Mouse (Mus musculus) neural tube, embryonic 12.5 days (tissue): ENCODE measurements around the gene Tgfbrap1. TPM values are rescaled to one million over a fixed set of nuclear protein-coding genes. Genes with fewer than 3 reads are reported as not detected.
"Not testable (repeated sequence)": the region's sequence is repeated elsewhere in the genome, so short reads cannot be mapped to it uniquely, and the experiment has no call there.

Source experiments
- ATAC-seq: fragments of 200-750 bp; cut with Nextera tagmentation; 2 replicates; pipeline ENCODE4 v1.8.0; 2017; ENCODE audit warnings: low read depth, mild to moderate bottlenecking, moderate TSS enrichment, moderate library complexity; ENCODE audit not compliant: low FRiP score
- H3K27ac ChIP-seq: fragments of 300-500 bp; sonication (generic); 2 replicates; pipeline ENCODE4 v1.5.1; 2016
- H3K27me3 ChIP-seq: fragments of 300-500 bp; sonication (generic); replicated peaks from 2 replicates; pipeline ENCODE4 v1.6.1; 2016; ENCODE audit warnings: mild to moderate bottlenecking
- H3K36me3 ChIP-seq: fragments of 300-500 bp; sonication (generic); 2 replicates; pipeline ENCODE4 v1.6.1; 2016; ENCODE audit warnings: mild to moderate bottlenecking
- H3K4me1 ChIP-seq: fragments of 300-500 bp; sonication (generic); 2 replicates; pipeline ENCODE4 v1.6.1; 2016
- H3K4me2 ChIP-seq: fragments of 300-500 bp; sonication (generic); replicated peaks from 2 replicates; pipeline ENCODE4 v1.6.1; 2016; ENCODE audit warnings: mild to moderate bottlenecking
- H3K4me3 ChIP-seq: fragments of 300-500 bp; sonication (generic); 2 replicates; pipeline ENCODE4 v1.5.1; 2016
- H3K9ac ChIP-seq: fragments of 300-500 bp; sonication (generic); 2 replicates; pipeline ENCODE4 v1.6.1; 2016; ENCODE audit warnings: mild to moderate bottlenecking
- H3K9me3 ChIP-seq: fragments of 300-500 bp; sonication (generic); 2 replicates; pipeline ENCODE4 v1.6.1; 2016; ENCODE audit warnings: mild to moderate bottlenecking
- WGBS: fragments of 180-500 bp; shearing (Covaris S2); methylation state at CpG from one replicate; pipeline ENCODE4 v1.1.7; 2016; 5-methylcytosine and 5-hydroxymethylcytosine counted together
- polyA plus RNA-seq: library from polyadenylated mRNA; unstranded; fragments of >200 nt; fragmentation: Nextera tagmentation; extraction: Ambion mirVana; gene quantifications from 2 replicates; pipeline ENCODE4 v1.2.1, GENCODE M21; 2016

The Tgfbrap1 gene
- polyA plus RNA-seq, 1 experiment from 2014 or later: 15.0 TPM

GRCm38 (mm10) chr1:43136488-43137029, 38.1 kb upstream of the Tgfbrap1 start:
- not testable (repeated sequence) for H3K9me3 ChIP-seq
- 83% methylated on average over 2 of the region's 2 CpGs for WGBS

GRCm38 (mm10) chr1:43131591-43131990, 33.2 kb upstream of the Tgfbrap1 start:
- no peak overlapping the region for H3K27ac ChIP-seq
- no peaks in the 10 kb centered on the region for H3K27me3 ChIP-seq
- H3K4me1 ChIP-seq: no peaks in the 10 kb centered on the region
- no peak for ATAC-seq
- no peaks in the 10 kb centered on the region for H3K9me3 ChIP-seq
- WGBS: 95% methylated on average over 9 of the region's 9 CpGs
- H3K4me3 ChIP-seq: no peak overlapping the region
- no peak overlapping the region for H3K9ac ChIP-seq
- H3K36me3 ChIP-seq: 0 out of 2 replicates have a peak, but pooled peaks cover 3% of the 10 kb centered on the region
- no peak overlapping the region for H3K4me2 ChIP-seq

More at GRCm38 (mm10) chr1:43136488-43137029, 38.1 kb upstream of the Tgfbrap1 start:
- H3K27me3 ChIP-seq, H3K27ac ChIP-seq, H3K4me1 ChIP-seq, H3K9ac ChIP-seq, H3K4me3 ChIP-seq, ATAC-seq, H3K4me2 ChIP-seq, H3K36me3 ChIP-seq: not testable (repeated sequence)

GRCm38 (mm10) chr1:43130219-43130981, 32.0 kb upstream of the Tgfbrap1 start:
- Histone ChIP-seq H3K27me3 (no peaks in the 10 kb centered on the region), H3K36me3 (no peaks in the 10 kb centered on the region), H3K4me3 (no peak overlapping the region), H3K4me2 (no peak overlapping the region), H3K27ac (no peak overlapping the region), H3K9me3 (no peaks in the 10 kb centered on the region), H3K9ac (no peak overlapping the region), H3K4me1 (no peaks in the 10 kb centered on the region)
- ATAC-seq: no peak
- 77% methylated on average over 5 of the region's 5 CpGs for WGBS

DNA sequence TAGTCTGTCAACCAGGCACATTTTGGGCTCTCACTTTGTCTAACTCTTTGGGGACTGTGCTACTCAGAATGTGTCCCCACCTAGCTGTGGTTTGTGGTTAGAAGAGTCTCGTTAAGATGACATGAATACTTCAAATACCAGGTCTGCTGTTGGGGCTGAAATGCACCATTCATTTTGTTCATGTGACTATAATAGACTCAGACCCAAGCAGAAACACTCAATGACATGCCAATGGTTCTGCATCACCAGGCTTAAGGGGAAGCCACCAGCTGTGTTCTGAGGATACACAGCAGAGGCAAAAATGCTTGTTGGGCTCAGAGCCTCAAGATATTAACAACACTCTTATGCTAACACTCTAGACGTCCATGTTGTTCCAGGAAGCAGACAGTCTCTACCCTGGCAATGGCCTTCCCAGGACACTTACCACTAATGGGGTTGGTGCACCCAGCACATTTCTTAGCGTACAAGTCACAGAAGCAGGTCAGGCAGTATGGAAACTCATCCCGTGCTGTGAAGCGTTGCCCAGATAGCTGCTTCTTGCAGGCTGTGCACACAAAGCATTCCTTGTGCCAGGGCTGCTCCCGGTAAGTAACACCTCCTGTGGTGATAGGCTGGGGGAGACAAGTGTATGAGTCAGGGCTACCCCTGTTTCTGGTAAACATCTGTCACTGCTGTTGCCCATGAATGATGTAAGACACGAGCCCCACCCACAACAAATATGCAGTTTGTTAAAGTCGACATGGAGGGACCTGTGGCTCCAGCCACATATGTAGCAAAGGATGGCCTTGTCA, 29.6 kb upstream of the Tgfbrap1 start:
- H3K9me3 ChIP-seq: no peaks in the 10 kb centered on the region
- ATAC-seq: no peak
- H3K9ac ChIP-seq: no peak overlapping the region
- H3K27me3 ChIP-seq: no peaks in the 10 kb centered on the region
- no peaks in the 10 kb centered on the region; the same call in 1 of the 2 replicates for H3K36me3 ChIP-seq
- H3K4me3 ChIP-seq: no peak overlapping the region
- no peaks in the 10 kb centered on the region for H3K4me1 ChIP-seq
- H3K27ac ChIP-seq: no peak overlapping the region
- 81% methylated on average over 8 of the region's 8 CpGs for WGBS
- no peak overlapping the region for H3K4me2 ChIP-seq

- Histone ChIP-seq H3K27me3 (no peaks in the 10 kb centered on the region), H3K36me3 (no peaks in the 10 kb centered on the region; the same call in 1 of the 2 replicates), H3K4me1 (no peaks in the 10 kb centered on the region), H3K27ac (no peak overlapping the region), H3K4me3 (no peak overlapping the region), H3K4me2 (no peak overlapping the region), H3K9ac (no peak overlapping the region), H3K9me3 (no peaks in the 10 kb centered on the region)
- ATAC-seq: no peak
Observed at GRCm38 (mm10) chr1:43127196-43127595, 28.8 kb upstream of the Tgfbrap1 start.

DNA sequence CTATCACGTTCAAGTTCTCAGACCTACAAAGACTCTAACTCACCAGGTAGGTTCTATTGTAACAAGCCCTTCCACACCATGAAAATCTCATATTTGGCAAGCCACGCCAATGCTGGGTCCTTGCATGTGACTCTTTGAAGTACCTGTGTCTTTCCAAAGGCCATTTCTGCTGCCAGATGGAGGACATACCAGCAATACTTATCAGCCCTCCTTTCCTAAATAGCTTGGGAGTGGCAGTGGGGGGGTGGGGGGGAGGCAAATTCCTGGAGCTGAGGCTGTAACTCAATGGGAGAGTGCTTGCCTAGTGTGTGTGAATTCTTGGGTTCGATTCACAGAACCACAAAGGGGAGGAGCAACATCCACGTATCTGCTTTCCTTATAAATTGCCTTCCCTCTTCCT, 26.3 kb upstream of the Tgfbrap1 start:
- H3K27ac ChIP-seq: no peak overlapping the region
- ATAC-seq: no peak
- H3K4me3 ChIP-seq: no peak overlapping the region
- no peaks in the 10 kb centered on the region for H3K9me3 ChIP-seq
- H3K4me1 ChIP-seq: no peaks in the 10 kb centered on the region
- H3K36me3 ChIP-seq: peaks cover 5% of the 10 kb centered on the region; the same call in 1 of the 2 replicates
- no peaks in the 10 kb centered on the region for H3K27me3 ChIP-seq
- no peak overlapping the region for H3K9ac ChIP-seq
- 85% methylated on average over 4 of the region's 4 CpGs for WGBS
- no peak overlapping the region for H3K4me2 ChIP-seq

- no peak for ATAC-seq
- H3K36me3 ChIP-seq: peaks cover 16% of the 10 kb centered on the region
- H3K9me3 ChIP-seq: no peaks in the 10 kb centered on the region
- H3K4me1 ChIP-seq: no peaks in the 10 kb centered on the region
- H3K27ac ChIP-seq: no peak overlapping the region
- no peaks in the 10 kb centered on the region for H3K27me3 ChIP-seq
- no peak overlapping the region for H3K4me3 ChIP-seq
- H3K4me2 ChIP-seq: no peak overlapping the region
- H3K9ac ChIP-seq: no peak overlapping the region
- 95% methylated on average over 2 of the region's 2 CpGs for WGBS
Observed at GRCm38 (mm10) chr1:43122616-43123015, 24.2 kb upstream of the Tgfbrap1 start.

DNA sequence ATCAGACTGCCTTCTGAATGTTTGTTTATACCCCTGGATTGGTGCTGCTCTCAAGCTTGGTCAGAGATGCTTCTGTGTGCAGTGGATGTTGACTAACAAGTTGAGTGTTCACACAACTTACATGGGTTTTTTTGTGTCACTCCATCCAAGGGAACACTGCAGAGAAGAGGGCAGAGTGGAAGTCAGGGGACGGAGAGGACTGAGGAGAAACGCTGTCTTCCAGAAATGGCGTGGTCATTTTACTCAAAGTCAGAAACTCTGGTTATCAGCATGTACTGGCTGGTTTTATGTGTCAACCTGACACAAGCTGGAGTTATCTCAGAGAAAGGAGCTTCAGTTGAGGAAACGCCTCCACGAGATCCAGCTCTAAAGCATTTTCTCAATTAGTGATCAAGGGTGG, 22.5 kb upstream of the Tgfbrap1 start:
- 96% methylated on average over 5 of the region's 5 CpGs for WGBS
- Histone ChIP-seq H3K36me3 (peaks cover 31% of the 10 kb centered on the region), H3K9me3 (no peaks in the 10 kb centered on the region), H3K9ac (no peak overlapping the region), H3K27me3 (no peaks in the 10 kb centered on the region), H3K4me2 (no peak overlapping the region), H3K4me1 (no peaks in the 10 kb centered on the region), H3K4me3 (no peak overlapping the region), H3K27ac (no peak overlapping the region)
- no peak for ATAC-seq

DNA sequence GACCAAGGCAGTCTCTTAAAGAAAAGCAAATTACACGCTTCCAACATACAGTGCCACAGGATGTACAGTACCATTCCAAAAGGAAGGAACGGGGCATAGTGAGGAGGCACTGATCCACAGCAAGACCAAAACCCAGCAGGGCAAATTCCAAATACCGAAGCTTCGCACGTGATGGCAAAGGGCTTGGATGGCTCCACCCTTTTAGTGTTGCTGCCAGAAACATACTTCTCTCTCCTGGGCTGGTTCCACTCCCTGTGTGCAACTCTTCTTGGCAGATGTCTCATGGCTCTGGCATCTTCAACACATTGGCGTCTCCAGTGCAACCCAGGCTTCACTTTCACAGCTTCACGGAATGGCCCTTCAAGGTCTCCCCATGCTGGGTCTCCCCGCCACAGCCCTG, 19.0 kb upstream of the Tgfbrap1 start:
- Histone ChIP-seq H3K4me1 (no peaks in the 10 kb centered on the region), H3K9me3 (no peaks in the 10 kb centered on the region), H3K27me3 (no peaks in the 10 kb centered on the region), H3K4me3 (no peak overlapping the region), H3K27ac (no peak overlapping the region), H3K9ac (no peak overlapping the region), H3K36me3 (peaks cover 54% of the 10 kb centered on the region), H3K4me2 (no peak overlapping the region)
- no peak for ATAC-seq
- 97% methylated on average over 8 of the region's 8 CpGs for WGBS

DNA sequence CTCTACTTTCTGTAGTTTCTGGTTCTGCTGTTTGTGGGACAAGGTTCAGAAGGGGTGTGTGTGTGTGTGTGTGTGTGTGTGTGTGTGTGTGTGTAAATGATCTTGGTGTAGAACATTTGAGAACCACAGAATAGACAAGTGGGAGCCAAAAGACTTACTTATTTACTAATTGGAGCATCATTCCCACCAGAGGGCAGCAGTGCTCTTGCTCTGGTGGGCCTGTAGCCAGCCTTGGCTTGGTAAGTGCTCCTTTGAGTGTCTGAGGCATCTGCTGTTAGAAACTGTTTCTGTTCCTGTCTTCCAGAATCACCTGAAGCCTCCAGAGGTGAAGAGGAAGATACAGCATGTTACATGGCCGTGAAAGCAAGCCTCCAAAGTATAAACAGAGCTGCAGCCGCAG, 14.4 kb upstream of the Tgfbrap1 start:
- Histone ChIP-seq H3K9me3 (no peaks in the 10 kb centered on the region), H3K27ac (no peak overlapping the region), H3K36me3 (peaks cover 56% of the 10 kb centered on the region), H3K4me1 (no peaks in the 10 kb centered on the region), H3K4me2 (no peak overlapping the region), H3K9ac (no peak overlapping the region), H3K27me3 (no peaks in the 10 kb centered on the region), H3K4me3 (no peak overlapping the region)
- no peak for ATAC-seq
- WGBS: 92% methylated on average over 2 of the region's 2 CpGs

DNA sequence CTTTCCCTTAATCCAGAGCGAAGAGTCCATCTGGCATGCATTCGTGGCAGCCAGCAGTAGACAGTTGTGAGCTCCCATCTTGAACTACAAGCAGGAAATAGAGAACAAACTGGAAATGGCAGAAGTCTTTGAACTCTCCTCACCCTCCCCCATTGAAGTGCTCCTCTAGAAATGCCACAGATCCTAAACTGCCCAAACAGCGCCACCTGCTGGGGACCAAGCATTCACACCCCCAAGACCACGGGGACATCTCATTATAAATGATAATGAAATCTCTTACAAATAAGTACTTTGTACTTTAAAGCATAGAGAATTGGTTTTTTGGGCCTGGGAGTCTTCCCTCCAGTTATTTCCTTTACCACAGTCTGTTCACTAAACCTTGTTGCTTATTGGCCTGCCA, 12.1 kb upstream of the Tgfbrap1 start:
- no peak overlapping the region for H3K27ac ChIP-seq
- no peak overlapping the region for H3K4me3 ChIP-seq
- H3K36me3 ChIP-seq: peaks cover 53% of the 10 kb centered on the region
- no peak for ATAC-seq
- 47% methylated on average over 4 of the region's 4 CpGs for WGBS
- no peak overlapping the region for H3K9ac ChIP-seq
- no peak overlapping the region for H3K4me2 ChIP-seq
- H3K9me3 ChIP-seq: no peaks in the 10 kb centered on the region
- H3K27me3 ChIP-seq: no peaks in the 10 kb centered on the region
- H3K4me1 ChIP-seq: no peaks in the 10 kb centered on the region

DNA sequence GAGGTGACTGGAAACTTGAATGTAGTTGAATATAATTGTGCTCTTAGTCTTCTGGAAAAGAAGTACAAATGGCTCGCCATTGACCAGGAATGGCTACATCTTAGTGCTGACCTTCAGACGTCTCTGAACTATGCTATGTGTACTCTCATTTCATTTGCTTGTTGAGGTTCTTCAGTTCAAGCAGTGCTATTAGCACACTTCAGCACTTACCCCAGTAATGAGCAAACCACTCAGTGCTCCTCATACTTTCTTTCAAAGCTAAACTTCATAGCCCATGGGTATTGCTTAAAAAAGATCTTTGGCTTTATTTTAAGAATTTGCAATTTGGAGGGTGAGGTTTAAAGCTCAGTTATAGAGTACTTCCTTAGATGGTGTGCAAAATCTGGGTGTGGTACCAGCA, 10.3 kb upstream of the Tgfbrap1 start:
- 86% methylated on average over 2 of the region's 2 CpGs for WGBS
- peaks cover 49% of the 10 kb centered on the region for H3K36me3 ChIP-seq
- no peak overlapping the region for H3K4me2 ChIP-seq
- no peak for ATAC-seq
- no peaks in the 10 kb centered on the region for H3K27me3 ChIP-seq
- no peak overlapping the region for H3K9ac ChIP-seq
- H3K4me3 ChIP-seq: no peak overlapping the region
- no peaks in the 10 kb centered on the region for H3K9me3 ChIP-seq
- no peaks in the 10 kb centered on the region for H3K4me1 ChIP-seq
- H3K27ac ChIP-seq: no peak overlapping the region
